22 mouse cellular contexts compared by ENCODE assay signal in genomic region chr17:26701565-26701964, GRCm38 (mm10). TPM values are rescaled to one million over a fixed set of nuclear protein-coding genes. Genes with fewer than 3 reads are reported as not detected.
DNase-seq lines count a peak whose midpoint lies in the region; ATAC-seq and TF ChIP-seq lines count a peak whose summit lies in the region.
"Had no signal": no experiment of that assay in that cellular context is flagged by ENCODE, and none has a peak within 500 bp of the region (broad histone marks: within the 10 kb centered on the region; RNA-seq: fewer than 3 reads in every experiment).

No protein-coding gene starts in this region.

- TF ChIP-seq RAD21 in MEL (IDR thresholded peaks at IDR 0.05; ENCODE audit: low read depth, low read length): no peak

- H3K4me2 ChIP-seq in heart, embryonic 12.5 days: peak overlapping the region; percentile 22; the same call in 1 of the 2 replicates
- H3K4me2 ChIP-seq in lung, postnatal 0 days (replicated peaks; ENCODE audit: low read depth, low read length): no peak overlapping the region
- H3K4me2 ChIP-seq: embryonic facial prominence, embryonic 13.5 days; liver, embryonic 13.5 days; midbrain, embryonic 13.5 days; neural tube, embryonic 12.5 days; stomach, embryonic 15.5 days had no signal

- DNase-seq in cerebellum, adult 2 months: peak in 1 of 2 experiments; percentile 51
- no peak for DNase-seq in cerebellum, adult 9-10 months
- DNase-seq in heart, postnatal 14 days: no peak
- peak; percentile 27 for DNase-seq in heart, postnatal 4 days
- no peak for DNase-seq in heart, postnatal 36 days
- no peak for DNase-seq in MEL (ENCODE audit: low read depth, low spot score)
- DNase-seq in lung, postnatal 0 days (ENCODE audit: low spot score): no peak
- DNase-seq: cerebellum, postnatal 36 days; embryo, embryonic 11 days; gastrocnemius, postnatal 25 days; kidney, postnatal 25 days; liver, embryonic 13.5 days; lung, adult 2 months; thymus, postnatal 25 days had no signal

- H3K4me1 ChIP-seq in cerebellum, adult 2 months (ENCODE audit: control insufficient read depth, insufficient read depth, low read length): peaks cover 38% of the 10 kb centered on the region
- peaks cover 55% of the 10 kb centered on the region for H3K4me1 ChIP-seq in heart, embryonic 12.5 days (replicated peaks)
- peaks cover 4 to 9% of the 10 kb centered on the region in 2 experiments for H3K4me1 ChIP-seq in MEL (ENCODE audit: control insufficient read depth in 1 of 2, insufficient read depth in 2 of 2, low read length in 2 of 2)
- H3K4me1 ChIP-seq in lung, postnatal 0 days (ENCODE audit: insufficient read depth, low read depth, low read length): no peaks in the 10 kb centered on the region
- H3K4me1 ChIP-seq: embryonic facial prominence, embryonic 13.5 days; neural tube, embryonic 12.5 days had no signal

- TF ChIP-seq POLR2A in cerebellum, adult 2 months (IDR thresholded peaks at IDR 0.05; ENCODE audit: borderline replicate concordance, insufficient read depth, low read length): no peak
- no peak for TF ChIP-seq POLR2A in MEL (IDR thresholded peaks at IDR 0.05; ENCODE audit: control insufficient read depth in 1 of 2, insufficient read depth in 1 of 2, low read depth in 1 of 2, low read length in 2 of 2, poor library complexity in 1 of 2)

- 0 out of 2 replicates have a peak, but pooled peaks cover 5% of the 10 kb centered on the region for H3K9me3 ChIP-seq in heart, embryonic 12.5 days (replicated peaks)
- no peaks in the 10 kb centered on the region for H3K9me3 ChIP-seq in MEL (replicated peaks; ENCODE audit: insufficient read depth, low read length)
- no peaks in the 10 kb centered on the region for H3K9me3 ChIP-seq in lung, postnatal 0 days (ENCODE audit: low read length)
- H3K9me3 ChIP-seq: embryonic facial prominence, embryonic 13.5 days; liver, embryonic 13.5 days; midbrain, embryonic 13.5 days; neural tube, embryonic 12.5 days; stomach, embryonic 15.5 days had no signal

- no peak overlapping the region for H3K4me3 ChIP-seq in cerebellum, adult 2 months (replicated peaks; ENCODE audit: insufficient read depth, low read depth, low read length)
- H3K4me3 ChIP-seq in heart, embryonic 12.5 days: no peak overlapping the region
- H3K4me3 ChIP-seq in MEL (ENCODE audit: control insufficient read depth in 1 of 2, insufficient read depth in 1 of 2, low read depth in 2 of 2, low read length in 2 of 2): no peak overlapping the region
- no peak overlapping the region for H3K4me3 ChIP-seq in lung, postnatal 0 days (ENCODE audit: low read depth, low read length)
- H3K4me3 ChIP-seq: embryonic facial prominence, embryonic 13.5 days; erythroblast, embryonic 14.5 days; liver, embryonic 13.5 days; midbrain, embryonic 13.5 days; neural tube, embryonic 12.5 days; stomach, embryonic 15.5 days had no signal

- H3K27me3 ChIP-seq in cerebellum, adult 2 months (ENCODE audit: control insufficient read depth, insufficient read depth, low read length): no peaks in the 10 kb centered on the region
- H3K27me3 ChIP-seq in heart, embryonic 12.5 days (replicated peaks): no peaks in the 10 kb centered on the region
- no peaks in the 10 kb centered on the region for H3K27me3 ChIP-seq in MEL (ENCODE audit: control insufficient read depth in 1 of 2, insufficient read depth in 2 of 2, low read length in 2 of 2)
- H3K27me3 ChIP-seq in lung, postnatal 0 days (replicated peaks; ENCODE audit: insufficient read depth, low read length): no peaks in the 10 kb centered on the region
- H3K27me3 ChIP-seq: embryonic facial prominence, embryonic 13.5 days; liver, embryonic 13.5 days; midbrain, embryonic 13.5 days; neural tube, embryonic 12.5 days; stomach, embryonic 15.5 days had no signal

- ATAC-seq in heart, embryonic 12.5 days (ENCODE audit: insufficient number of reproducible peaks, low FRiP score): no peak
- no peak for ATAC-seq in lung, postnatal 0 days
- ATAC-seq: forebrain, embryonic 14.5 days; intestine, postnatal 0 days; midbrain, embryonic 13.5 days had no signal

- peaks cover 37% of the 10 kb centered on the region for H3K36me3 ChIP-seq in heart, embryonic 12.5 days
- peaks cover 10 to 12% of the 10 kb centered on the region in 2 experiments for H3K36me3 ChIP-seq in MEL (ENCODE audit: control insufficient read depth in 1 of 2, insufficient read depth in 2 of 2, low read length in 2 of 2)
- peaks cover 8% of the 10 kb centered on the region for H3K36me3 ChIP-seq in lung, postnatal 0 days (ENCODE audit: insufficient read depth, low read length)

- 39% methylated on average over 13 of the region's 13 CpGs for WGBS in cerebellum, adult 2 months
- WGBS in heart, embryonic 12.5 days: 49% methylated on average over 13 of the region's 13 CpGs
- 80% methylated on average over 13 of the region's 13 CpGs for WGBS in lung, postnatal 0 days

- no peak for TF ChIP-seq CTCF in cerebellum, adult 2 months (IDR thresholded peaks at IDR 0.05; ENCODE audit: borderline replicate concordance, insufficient read depth, low read depth, low read length)
- TF ChIP-seq CTCF in MEL (IDR thresholded peaks at IDR 0.05 in 2 of 3, conservative IDR thresholded peaks at IDR 0.05 in 1 of 3; ENCODE audit: control insufficient read depth in 1 of 3, insufficient read depth in 1 of 3, low read depth in 2 of 3, low read length in 3 of 3, poor library complexity in 1 of 3, severe bottlenecking in 1 of 3): no peak
- TF ChIP-seq CTCF in lung, postnatal 0 days (IDR thresholded peaks at IDR 0.05): no peak

- H3K27ac ChIP-seq in cerebellum, adult 2 months (ENCODE audit: insufficient read depth, low read length): peak overlapping the region; percentile 24; the same call in 1 of the 2 replicates
- peak overlapping the region; percentile 68 for H3K27ac ChIP-seq in heart, embryonic 12.5 days (ENCODE audit: poor library complexity, severe bottlenecking)
- no peak overlapping the region for H3K27ac ChIP-seq in MEL (ENCODE audit: control insufficient read depth, low read depth, low read length)
- H3K27ac ChIP-seq in lung, postnatal 0 days (ENCODE audit: low read length): no peak overlapping the region
- H3K27ac ChIP-seq: embryonic facial prominence, embryonic 13.5 days; liver, embryonic 13.5 days; midbrain, embryonic 13.5 days; neural tube, embryonic 12.5 days; stomach, embryonic 15.5 days had no signal

- H3K9ac ChIP-seq in heart, embryonic 12.5 days: peak overlapping the region; percentile 11; the same call in 1 of the 2 replicates
- H3K9ac ChIP-seq in MEL (ENCODE audit: control insufficient read depth, low read depth, low read length, poor library complexity, severe bottlenecking): no peak overlapping the region
- H3K9ac ChIP-seq in lung, postnatal 0 days (replicated peaks; ENCODE audit: low read depth): no peak overlapping the region
- H3K9ac ChIP-seq: embryonic facial prominence, embryonic 13.5 days; liver, embryonic 13.5 days; midbrain, embryonic 13.5 days; neural tube, embryonic 12.5 days; stomach, embryonic 15.5 days had no signal

- intact Hi-C loops in heart, postnatal 14 days (cut with DNase I): no loop called here
- intact Hi-C loops in heart, postnatal 36 days (cut with DNase I): no loop called here

- no peak for TF ChIP-seq EP300 in MEL (IDR thresholded peaks at IDR 0.05; ENCODE audit: low read depth in 1 of 2, low read length in 2 of 2)
- no peak for TF ChIP-seq EP300 in lung, postnatal 0 days (IDR thresholded peaks at IDR 0.05)

- H3K79me2 ChIP-seq in MEL (ENCODE audit: control insufficient read depth, insufficient read depth, low read length, poor library complexity): no peaks in the 10 kb centered on the region

TF ChIP-seq in MEL, 35 proteins besides CTCF, POLR2A, EP300 and RAD21:
- 0 out of 2 replicates have a peak, but pooled peaks have one; percentile 15 for TF ChIP-seq POLR2AphosphoS5 (IDR thresholded peaks at IDR 0.05; ENCODE audit: borderline replicate concordance, low read depth, low read length)
- TF ChIP-seq ZC3H11A (IDR thresholded peaks at IDR 0.05; ENCODE audit: low read depth, low read length): no peak

RNA-seq across cellular contexts. Expression of gene Crebrf, which starts 13.9 kb away (rescaled TPM):
- polyA plus RNA-seq in cerebellum, adult 2 months (2012; rRNA removed): 20.2 and 21.1 TPM in 2 replicates
- polyA plus RNA-seq in heart, embryonic 12.5 days (2016; fragmentation: Nextera tagmentation; extraction: Ambion mirVana): 5.4 and 7.0 TPM in 2 replicates
- total RNA-seq in heart, postnatal 14 days (2021): 10 to 100 TPM; 44.5 to 49.6 TPM
- 10 to 100 TPM; 17.5 to 20.8 TPM for total RNA-seq in heart, postnatal 4 days (2021)
- 10 to 100 TPM; 71.7 to 72.4 TPM for total RNA-seq in heart, postnatal 36 days (2021)
- total RNA-seq in MEL (2012; rRNA removed): 2.9 and 3.8 TPM in 2 replicates
- 1 to 10 TPM in 1 of 2 experiments, not detected in 1; 1.3 TPM for polyA plus RNA-seq in MEL (2012; ENCODE audit: insufficient read depth in 1 of 2, insufficient read length in 2 of 2, low read depth in 1 of 2, low replicate concordance in 2 of 2, missing spikeins in 1 of 2)
- 37.2 and 38.7 TPM in 2 replicates for polyA plus RNA-seq in lung, postnatal 0 days (2015; fragmentation: Nextera tagmentation; extraction: Ambion mirVana)

RNA-seq across cellular contexts. Expression of gene Atp6v0e, which starts 38.5 kb away (rescaled TPM):
- polyA plus RNA-seq in cerebellum, adult 2 months (2012; rRNA removed): 99.8 and 105 TPM in 2 replicates
- polyA plus RNA-seq in heart, embryonic 12.5 days (2016; fragmentation: Nextera tagmentation; extraction: Ambion mirVana): 176 and 193 TPM in 2 replicates
- total RNA-seq in heart, postnatal 14 days (2021): 10 to 100 TPM; 68.1 to 71.3 TPM
- 10 to 100 TPM; 85.3 to 85.5 TPM for total RNA-seq in heart, postnatal 4 days (2021)
- total RNA-seq in heart, postnatal 36 days (2021): 10 to 100 TPM; 58.6 to 68.7 TPM
- total RNA-seq in MEL (2012; rRNA removed): 163 and 173 TPM in 2 replicates
- polyA plus RNA-seq in MEL (2012; ENCODE audit: insufficient read depth in 1 of 2, insufficient read length in 2 of 2, low read depth in 1 of 2, low replicate concordance in 2 of 2, missing spikeins in 1 of 2): 100 to 1,000 TPM in 1 of 2 experiments, not detected in 1; 200 TPM
- polyA plus RNA-seq in lung, postnatal 0 days (2015; fragmentation: Nextera tagmentation; extraction: Ambion mirVana): 330 and 382 TPM in 2 replicates

Comparison
In these comparisons a context has a peak if more than half of its experiments do, and no peak if none do; other contexts are left out.
1. H3K27ac ChIP-seq: peak in cerebellum, adult 2 months (single experiment) and heart, embryonic 12.5 days (single experiment); none in MEL (single experiment) and lung, postnatal 0 days (single experiment).